Mouse (Mus musculus) gastrocnemius, postnatal 36 days (tissue): ENCODE data around the gene Prodh2. TPM values are rescaled to one million over a fixed set of nuclear protein-coding genes. Genes with fewer than 3 reads are reported as not detected.

Source experiments
- microRNA-seq, 2 experiments: library from miRNA; unstranded; fragments of <30 nt; microRNA quantifications; one replicate each; pipeline ENCODE4 v1.2.0; 2021
- total RNA-seq, 2 experiments: library from RNA; stranded (reverse); gene quantifications; 2 replicates each; pipeline ENCODE4 v1.2.3; 2021

Gene Prodh2
- total RNA-seq, 2 experiments from 2014 or later, result not detected

Small RNA genes lying within 50 kb of the gene (microRNA-seq; reads per million reads assigned to microRNA genes)
- gene Gm38670, result 1.1 to 1.5 reads per million in 2 experiments

Other genes with a start within 250 kb of the Prodh2 start
- under 1 TPM in 1 of 2 experiments, not detected in 1; 0.25 TPM for gene Thap8, start 213.5 kb upstream of the Prodh2 start, total RNA-seq
- 1 to 10 TPM; 2.2 to 2.7 TPM for gene Wdr62, start 213.2 kb upstream of the Prodh2 start, total RNA-seq
- gene Clip3, start 201.9 kb upstream of the Prodh2 start, total RNA-seq, result 1 to 10 TPM; 4.5 to 5.6 TPM
- gene Alkbh6, start 184.9 kb upstream of the Prodh2 start, total RNA-seq, result 10 to 100 TPM; 18.3 to 18.4 TPM
- 1 to 10 TPM in 1 of 2 experiments, not detected in 1; 1.9 TPM for gene Syne4, start 178.8 kb upstream of the Prodh2 start, total RNA-seq
- gene E130208F15Rik, start 171.9 kb upstream of the Prodh2 start, total RNA-seq, result under 1 TPM; 0.48 to 0.72 TPM
- gene Sdhaf1, start 169.7 kb upstream of the Prodh2 start, total RNA-seq, result 1 to 10 TPM; 6.9 to 7.3 TPM
- 1 to 10 TPM; 2.9 to 3.2 TPM for gene Lrfn3, start 130.8 kb upstream of the Prodh2 start, total RNA-seq
- gene Tyrobp, start 79.9 kb upstream of the Prodh2 start, total RNA-seq, result 1 to 10 TPM; 2.9 to 5.7 TPM
- under 1 TPM in 1 of 2 experiments, not detected in 1; 0.86 TPM for gene Hcst, start 73.8 kb upstream of the Prodh2 start, total RNA-seq
- under 1 TPM; 0.12 to 0.20 TPM for gene Nfkbid, start 71.9 kb upstream of the Prodh2 start, total RNA-seq
- gene Aplp1, start 48.1 kb upstream of the Prodh2 start, total RNA-seq, result 1 to 10 TPM in 1 of 2 experiments, under 1 TPM in 1; 0.62 to 1.0 TPM
- not detected for gene Kirrel2, start 35.9 kb upstream of the Prodh2 start, total RNA-seq
- not detected for gene Nphs1, start 35.3 kb upstream of the Prodh2 start, total RNA-seq
- 1 to 10 TPM in 1 of 2 experiments, under 1 TPM in 1; 0.49 to 1.0 TPM for gene Arhgap33, start 41.4 kb downstream of the Prodh2 start, total RNA-seq
- 1,000 to 10,000 TPM; 1,132 to 1,502 TPM for gene Hspb6, start 58.6 kb downstream of the Prodh2 start, total RNA-seq
- 1 to 10 TPM; 3.3 to 8.2 TPM for gene Proser3, start 58.7 kb downstream of the Prodh2 start, total RNA-seq
- gene Lin37, start 66.2 kb downstream of the Prodh2 start, total RNA-seq, result 10 to 100 TPM in 1 of 2 experiments, 1 to 10 TPM in 1; 9.6 to 12.4 TPM
- 10 to 100 TPM; 51.8 to 52.3 TPM for gene U2af1l4, start 69.7 kb downstream of the Prodh2 start, total RNA-seq
- 1 to 10 TPM; 1.8 TPM for gene Gm49396, start 69.7 kb downstream of the Prodh2 start, total RNA-seq
- 10 to 100 TPM; 95.1 to 99.1 TPM for gene Psenen, start 70.0 kb downstream of the Prodh2 start, total RNA-seq
- under 1 TPM in 1 of 2 experiments, not detected in 1; 0.38 TPM for gene Igflr1, start 71.8 kb downstream of the Prodh2 start, total RNA-seq
- gene Kmt2b, start 95.1 kb downstream of the Prodh2 start, total RNA-seq, result 10 to 100 TPM; 13.4 to 16.0 TPM
- gene Zbtb32, start 105.3 kb downstream of the Prodh2 start, total RNA-seq, result not detected
- not detected for gene Upk1a, start 119.2 kb downstream of the Prodh2 start, total RNA-seq
- gene Cox6b1, start 132.5 kb downstream of the Prodh2 start, total RNA-seq, result 1,000 to 10,000 TPM; 1,738 to 1,902 TPM
- gene Etv2, start 142.2 kb downstream of the Prodh2 start, total RNA-seq, result not detected
- gene Rbm42, start 156.7 kb downstream of the Prodh2 start, total RNA-seq, result 10 to 100 TPM; 35.7 to 38.1 TPM
- 1 to 10 TPM; 2.9 to 3.2 TPM for gene Haus5, start 171.4 kb downstream of the Prodh2 start, total RNA-seq
- 1 to 10 TPM; 2.5 to 2.7 TPM for gene Pmis2, start 178.0 kb downstream of the Prodh2 start, total RNA-seq
- gene 2200002J24Rik, start 205.3 kb downstream of the Prodh2 start, total RNA-seq, result not detected
- gene Atp4a, start 218.6 kb downstream of the Prodh2 start, total RNA-seq, result under 1 TPM; 0.27 to 0.28 TPM
- 100 to 1,000 TPM; 251 to 273 TPM for gene Tmem147, start 235.9 kb downstream of the Prodh2 start, total RNA-seq